14 mouse cellular contexts compared by ENCODE assay signal in genomic region chr11:96946498-96946897, GRCm38 (mm10). TPM values are rescaled to one million over a fixed set of nuclear protein-coding genes. Genes with fewer than 3 reads are reported as not detected.
DNase-seq lines count a peak whose midpoint lies in the region; ATAC-seq and TF ChIP-seq lines count a peak whose summit lies in the region.
"Had no signal": no experiment of that assay in that cellular context is flagged by ENCODE, and none has a peak within 500 bp of the region (broad histone marks: within the 10 kb centered on the region; RNA-seq: fewer than 3 reads in every experiment).

No protein-coding gene starts in this region.

- no peak for TF ChIP-seq CTCF in heart, adult 2 months (IDR thresholded peaks at IDR 0.05)
- no peak for TF ChIP-seq CTCF in forebrain, postnatal 0 days (IDR thresholded peaks at IDR 0.05; ENCODE audit: low read depth)
- no peak for TF ChIP-seq CTCF in layer of hippocampus, adult 2 months (conservative IDR thresholded peaks at IDR 0.05)

- H3K36me3 ChIP-seq in heart, embryonic 12.5 days: peaks cover 11% of the 10 kb centered on the region
- no peaks in the 10 kb centered on the region for H3K36me3 ChIP-seq in heart, adult 2 months (ENCODE audit: control insufficient read depth, insufficient read depth, low read length)
- peaks cover 31% of the 10 kb centered on the region for H3K36me3 ChIP-seq in embryonic facial prominence, embryonic 10.5 days (replicated peaks)
- peaks cover 18% of the 10 kb centered on the region for H3K36me3 ChIP-seq in forebrain, postnatal 0 days (ENCODE audit: insufficient read depth)
- H3K36me3 ChIP-seq in liver, embryonic 16.5 days (ENCODE audit: control insufficient read depth, insufficient read depth): peaks cover 25% of the 10 kb centered on the region

- DNase-seq in heart, adult 2 months: no peak
- peak; percentile 25 for DNase-seq in embryonic facial prominence, embryonic 10.5 days (ENCODE audit: low spot score)
- DNase-seq in forebrain, postnatal 0 days: peak; percentile 8
- DNase-seq in adrenal gland, postnatal 10 days: no peak
- DNase-seq in lung, postnatal 14 days: no peak
- no peak for DNase-seq in layer of hippocampus, adult 2 months (ENCODE audit: low spot score in 2 of 2)
- DNase-seq: adrenal gland, postnatal 25 days; cerebellum, adult 18-20 months; kidney, postnatal 36 days; thymus, postnatal 25 days had no signal

- peak overlapping the region; percentile 18; the same call in 1 of the 2 replicates for H3K4me2 ChIP-seq in heart, embryonic 12.5 days
- H3K4me2 ChIP-seq in forebrain, postnatal 0 days (ENCODE audit: low read depth): no peak overlapping the region
- peak overlapping the region; percentile 97 for H3K4me2 ChIP-seq in liver, embryonic 16.5 days (ENCODE audit: low read depth, low read length)

- WGBS in heart, embryonic 12.5 days: 79% methylated on average over 9 of the region's 9 CpGs
- WGBS in heart, adult 2 months: 78% methylated on average over 9 of the region's 9 CpGs
- WGBS in embryonic facial prominence, embryonic 10.5 days: 74% methylated on average over 9 of the region's 9 CpGs
- WGBS in forebrain, postnatal 0 days: 47% methylated on average over 9 of the region's 9 CpGs
- 62% methylated on average over 9 of the region's 9 CpGs for WGBS in liver, embryonic 16.5 days (ENCODE audit: insufficient replicate concordance)

- TF ChIP-seq POLR2A in heart, adult 2 months (IDR thresholded peaks at IDR 0.05; ENCODE audit: insufficient read depth, low read depth, low read length): no peak

- 0 out of 2 replicates have a peak overlapping the region, but pooled peaks have one; percentile 3 for H3K27ac ChIP-seq in heart, embryonic 12.5 days (ENCODE audit: poor library complexity, severe bottlenecking)
- no peak overlapping the region for H3K27ac ChIP-seq in heart, adult 2 months
- peak overlapping the region; percentile 51; the same call in 1 of the 2 replicates for H3K27ac ChIP-seq in embryonic facial prominence, embryonic 10.5 days (replicated peaks)
- no peak overlapping the region for H3K27ac ChIP-seq in forebrain, postnatal 0 days (ENCODE audit: low read depth, low read length)
- H3K27ac ChIP-seq in liver, embryonic 16.5 days (ENCODE audit: low read length): peak overlapping the region; percentile 98
- no peak overlapping the region for H3K27ac ChIP-seq in layer of hippocampus, adult 2 months

- ATAC-seq in heart, embryonic 12.5 days (ENCODE audit: insufficient number of reproducible peaks, low FRiP score): no peak
- ATAC-seq in forebrain, postnatal 0 days: no peak; the same call in 1 of the 2 replicates
- no peak for ATAC-seq in liver, embryonic 16.5 days (ENCODE audit: low read depth)
- ATAC-seq: CD4-positive, CD25-positive, alpha-beta regulatory T cell, adult 4 months had no signal

- H3K9ac ChIP-seq in heart, embryonic 12.5 days: no peak overlapping the region
- no peak overlapping the region for H3K9ac ChIP-seq in heart, adult 2 months (ENCODE audit: low read depth, low read length)
- no peak overlapping the region for H3K9ac ChIP-seq in forebrain, postnatal 0 days
- peak overlapping the region; percentile 71 for H3K9ac ChIP-seq in liver, embryonic 16.5 days (ENCODE audit: low read depth, low read length)

- no peak for TF ChIP-seq EP300 in heart, adult 2 months (IDR thresholded peaks at IDR 0.05; ENCODE audit: insufficient read depth, low read depth, low read length)

- H3K9me3 ChIP-seq in heart, embryonic 12.5 days (replicated peaks): no peaks in the 10 kb centered on the region
- H3K9me3 ChIP-seq in embryonic facial prominence, embryonic 10.5 days: no peaks in the 10 kb centered on the region
- H3K9me3 ChIP-seq in forebrain, postnatal 0 days (ENCODE audit: low read length): no peaks in the 10 kb centered on the region
- no peaks in the 10 kb centered on the region for H3K9me3 ChIP-seq in liver, embryonic 16.5 days (replicated peaks; ENCODE audit: control insufficient read depth, low read length)

- no peak overlapping the region for H3K4me3 ChIP-seq in heart, embryonic 12.5 days
- H3K4me3 ChIP-seq in heart, adult 2 months: no peak overlapping the region
- peak overlapping the region; percentile 31; the same call in 1 of the 2 replicates for H3K4me3 ChIP-seq in embryonic facial prominence, embryonic 10.5 days
- H3K4me3 ChIP-seq in forebrain, postnatal 0 days (ENCODE audit: low read depth, low read length): no peak overlapping the region
- H3K4me3 ChIP-seq in liver, embryonic 16.5 days (ENCODE audit: low read depth, low read length): peak overlapping the region; percentile 80
- no peak overlapping the region for H3K4me3 ChIP-seq in layer of hippocampus, adult 2 months

- H3K4me1 ChIP-seq in heart, embryonic 12.5 days (replicated peaks): peaks cover 15% of the 10 kb centered on the region; the same call in 1 of the 2 replicates
- peaks cover 2% of the 10 kb centered on the region; the same call in 1 of the 2 replicates for H3K4me1 ChIP-seq in heart, adult 2 months (ENCODE audit: control insufficient read depth, insufficient read depth, low read length)
- H3K4me1 ChIP-seq in embryonic facial prominence, embryonic 10.5 days: peaks cover 30% of the 10 kb centered on the region
- H3K4me1 ChIP-seq in forebrain, postnatal 0 days (ENCODE audit: insufficient read depth): 0 out of 2 replicates have a peak, but pooled peaks cover 6% of the 10 kb centered on the region
- H3K4me1 ChIP-seq in liver, embryonic 16.5 days (ENCODE audit: control insufficient read depth, low read depth, low read length): peaks cover 65% of the 10 kb centered on the region

- no peaks in the 10 kb centered on the region for H3K27me3 ChIP-seq in heart, embryonic 12.5 days (replicated peaks)
- no peaks in the 10 kb centered on the region for H3K27me3 ChIP-seq in heart, adult 2 months (ENCODE audit: control insufficient read depth, insufficient read depth, low read length)
- peaks cover 6% of the 10 kb centered on the region for H3K27me3 ChIP-seq in embryonic facial prominence, embryonic 10.5 days (replicated peaks; ENCODE audit: low read depth, poor library complexity, severe bottlenecking)
- no peaks in the 10 kb centered on the region for H3K27me3 ChIP-seq in forebrain, postnatal 0 days (ENCODE audit: insufficient read depth, low read length)
- H3K27me3 ChIP-seq in liver, embryonic 16.5 days (ENCODE audit: control insufficient read depth, insufficient read depth, low read depth, low read length): no peaks in the 10 kb centered on the region

- no peaks in the 10 kb centered on the region for H3K79me2 ChIP-seq in heart, adult 2 months (replicated peaks; ENCODE audit: control insufficient read depth, insufficient read depth, low read length)

- intact Hi-C loops in heart, adult 2 months (cut with DNase I): no loop called here

RNA-seq across cellular contexts. Expression of gene Pnpo, which starts 2.7 kb away (rescaled TPM):
- polyA plus RNA-seq in heart, embryonic 12.5 days (2016; fragmentation: Nextera tagmentation; extraction: Ambion mirVana): 37.7 and 40.5 TPM in 2 replicates
- 10 to 100 TPM; 12.9 to 13.0 TPM for total RNA-seq in heart, adult 2 months (2021)
- polyA plus RNA-seq in heart, adult 2 months (2012; rRNA removed): 21.3 and 22.0 TPM in 2 replicates
- polyA plus RNA-seq in embryonic facial prominence, embryonic 10.5 days (2016; fragmentation: Nextera tagmentation; extraction: Ambion mirVana): 32.0 and 34.5 TPM in 2 replicates
- 26.2 and 30.3 TPM in 2 replicates for total RNA-seq in forebrain, postnatal 0 days (2014; rRNA removed)
- polyA plus RNA-seq in forebrain, postnatal 0 days (2015; fragmentation: Nextera tagmentation; extraction: Ambion mirVana): 28.1 and 33.1 TPM in 2 replicates
- 688 and 719 TPM in 2 replicates for polyA plus RNA-seq in liver, embryonic 16.5 days (2015; fragmentation: Nextera tagmentation; extraction: Ambion mirVana)
- 10 to 100 TPM; 29.1 to 32.5 TPM for total RNA-seq in adrenal gland, postnatal 10 days (2021)
- total RNA-seq in layer of hippocampus, adult 2 months (2021): 10 to 100 TPM; 36.7 to 36.8 TPM

RNA-seq across cellular contexts. Expression of gene Prr15l, which starts 18.6 kb away (rescaled TPM):
- polyA plus RNA-seq in heart, embryonic 12.5 days (2016; fragmentation: Nextera tagmentation; extraction: Ambion mirVana): 0.46 and 0.51 TPM in 2 replicates
- total RNA-seq in heart, adult 2 months (2021): 1 to 10 TPM in 1 of 2 experiments, under 1 TPM in 1; 0.93 to 2.1 TPM
- 0.70 and 2.5 TPM in 2 replicates for polyA plus RNA-seq in heart, adult 2 months (2012; rRNA removed)
- 1.1 and 2.3 TPM in 2 replicates for polyA plus RNA-seq in embryonic facial prominence, embryonic 10.5 days (2016; fragmentation: Nextera tagmentation; extraction: Ambion mirVana)
- total RNA-seq in forebrain, postnatal 0 days (2014; rRNA removed): not detected in 2 replicates
- polyA plus RNA-seq in forebrain, postnatal 0 days (2015; fragmentation: Nextera tagmentation; extraction: Ambion mirVana): 0.11 TPM in 1 of 2 replicates, not detected in the other
- polyA plus RNA-seq in liver, embryonic 16.5 days (2015; fragmentation: Nextera tagmentation; extraction: Ambion mirVana): 4.8 and 7.1 TPM in 2 replicates
- total RNA-seq in adrenal gland, postnatal 10 days (2021): under 1 TPM; 0.24 to 0.66 TPM
- total RNA-seq in layer of hippocampus, adult 2 months (2021): not detected
- total RNA-seq: left cerebral cortex, postnatal 36 days had no signal

RNA-seq across cellular contexts. Expression of gene Cdk5rap3, which starts 30.2 kb away (rescaled TPM):
- 52.3 and 58.0 TPM in 2 replicates for polyA plus RNA-seq in heart, embryonic 12.5 days (2016; fragmentation: Nextera tagmentation; extraction: Ambion mirVana)
- total RNA-seq in heart, adult 2 months (2021): 10 to 100 TPM; 17.4 to 25.2 TPM
- 13.8 and 17.5 TPM in 2 replicates for polyA plus RNA-seq in heart, adult 2 months (2012; rRNA removed)
- 90.1 and 99.9 TPM in 2 replicates for polyA plus RNA-seq in embryonic facial prominence, embryonic 10.5 days (2016; fragmentation: Nextera tagmentation; extraction: Ambion mirVana)
- total RNA-seq in forebrain, postnatal 0 days (2014; rRNA removed): 54.9 and 57.7 TPM in 2 replicates
- polyA plus RNA-seq in forebrain, postnatal 0 days (2015; fragmentation: Nextera tagmentation; extraction: Ambion mirVana): 86.4 and 88.8 TPM in 2 replicates
- 36.9 and 38.8 TPM in 2 replicates for polyA plus RNA-seq in liver, embryonic 16.5 days (2015; fragmentation: Nextera tagmentation; extraction: Ambion mirVana)
- 10 to 100 TPM; 54.1 to 54.9 TPM for total RNA-seq in adrenal gland, postnatal 10 days (2021)
- total RNA-seq in layer of hippocampus, adult 2 months (2021): 10 to 100 TPM; 34.5 to 41.6 TPM

RNA-seq across cellular contexts. Expression of gene Sp2, which starts 36.3 kb away (rescaled TPM):
- polyA plus RNA-seq in heart, embryonic 12.5 days (2016; fragmentation: Nextera tagmentation; extraction: Ambion mirVana): 18.0 and 19.9 TPM in 2 replicates
- total RNA-seq in heart, adult 2 months (2021): 10 to 100 TPM; 10.4 to 12.4 TPM
- 10.3 and 12.3 TPM in 2 replicates for polyA plus RNA-seq in heart, adult 2 months (2012; rRNA removed)
- 27.9 and 30.3 TPM in 2 replicates for polyA plus RNA-seq in embryonic facial prominence, embryonic 10.5 days (2016; fragmentation: Nextera tagmentation; extraction: Ambion mirVana)
- 1.9 and 5.0 TPM in 2 replicates for total RNA-seq in forebrain, postnatal 0 days (2014; rRNA removed)
- polyA plus RNA-seq in forebrain, postnatal 0 days (2015; fragmentation: Nextera tagmentation; extraction: Ambion mirVana): 13.5 and 14.8 TPM in 2 replicates
- 15.8 and 18.6 TPM in 2 replicates for polyA plus RNA-seq in liver, embryonic 16.5 days (2015; fragmentation: Nextera tagmentation; extraction: Ambion mirVana)
- 10 to 100 TPM; 14.3 to 16.3 TPM for total RNA-seq in adrenal gland, postnatal 10 days (2021)
- total RNA-seq in layer of hippocampus, adult 2 months (2021): 10 to 100 TPM; 15.9 to 17.2 TPM

Comparison
In these comparisons a context has a peak if more than half of its experiments do, and no peak if none do; other contexts are left out.
1. H3K27ac ChIP-seq: peak in heart, embryonic 12.5 days (single experiment), embryonic facial prominence, embryonic 10.5 days (single experiment) and liver, embryonic 16.5 days (single experiment); none in heart, adult 2 months (single experiment), forebrain, postnatal 0 days (single experiment) and layer of hippocampus, adult 2 months (single experiment).
2. H3K4me3 ChIP-seq: peak in embryonic facial prominence, embryonic 10.5 days (single experiment) and liver, embryonic 16.5 days (single experiment); none in heart, embryonic 12.5 days (single experiment), heart, adult 2 months (single experiment), forebrain, postnatal 0 days (single experiment) and layer of hippocampus, adult 2 months (single experiment).
3. DNase-seq: peak in embryonic facial prominence, embryonic 10.5 days (single experiment) and forebrain, postnatal 0 days (single experiment); none in heart, adult 2 months (0 of 2), adrenal gland, postnatal 10 days (single experiment), lung, postnatal 14 days (single experiment) and layer of hippocampus, adult 2 months (0 of 2).
4. RNA of gene Pnpo, which starts 2.7 kb away (polyA plus RNA-seq): 688 to 719 TPM in liver, embryonic 16.5 days; 37.7 to 40.5 TPM in heart, embryonic 12.5 days, 28.1 to 33.1 TPM in forebrain, postnatal 0 days, 32.0 to 34.5 TPM in embryonic facial prominence, embryonic 10.5 days and 21.3 to 22.0 TPM in heart, adult 2 months; every median in the first group is over 10 times any median in the second.